Mouse (Mus musculus) midbrain, postnatal 0 days (tissue): ENCODE measurements around the gene Slc35f2. TPM values are rescaled to one million over a fixed set of nuclear protein-coding genes. Genes with fewer than 3 reads are reported as not detected.

Experiments
- ATAC-seq: fragments of 200-750 bp; cut with Nextera tagmentation; 2 replicates; pipeline ENCODE4 v1.8.0; 2017; ENCODE audit warnings: moderate number of reproducible peaks, mild to moderate bottlenecking, moderate TSS enrichment, moderate library complexity; ENCODE audit not compliant: low FRiP score
- DNase-seq: peaks from one replicate; pipeline ENCODE4 v3.0.0-alpha.2; 2015; ENCODE audit warnings: low spot score
- H3K27ac ChIP-seq: fragments of 300-500 bp; sonication (generic); 2 replicates; pipeline ENCODE4 v1.5.1; 2014; ENCODE audit warnings: low read depth, mild to moderate bottlenecking, low read length, mixed read lengths
- H3K27me3 ChIP-seq: fragments of 300-500 bp; sonication (generic); 2 replicates; pipeline ENCODE4 v1.6.1; 2014; ENCODE audit warnings: low read length, control low read depth, mixed read lengths; ENCODE audit not compliant: insufficient read depth
- H3K36me3 ChIP-seq: fragments of 300-500 bp; sonication (generic); 2 replicates; pipeline ENCODE4 v1.6.1; 2014; ENCODE audit warnings: low read length, control low read depth, mixed read lengths; ENCODE audit not compliant: insufficient read depth
- H3K4me1 ChIP-seq: fragments of 300-500 bp; sonication (generic); 2 replicates; pipeline ENCODE4 v1.6.1; 2014; ENCODE audit warnings: mild to moderate bottlenecking, control low read depth, antibody characterized with exemption, low read length, mixed read lengths; ENCODE audit not compliant: insufficient read depth
- H3K4me2 ChIP-seq: fragments of 300-500 bp; sonication (generic); 2 replicates; pipeline ENCODE4 v1.6.1; 2014; ENCODE audit warnings: low read depth, mild to moderate bottlenecking, low read length, mixed read lengths; ENCODE audit not compliant: poor library complexity, severe bottlenecking
- H3K4me3 ChIP-seq: fragments of 300-500 bp; sonication (generic); 2 replicates; pipeline ENCODE4 v1.5.1; 2014; ENCODE audit warnings: low read depth, mild to moderate bottlenecking, low read length, moderate library complexity
- H3K9ac ChIP-seq: fragments of 300-500 bp; sonication (generic); replicated peaks from 2 replicates; pipeline ENCODE4 v1.6.1; 2014; ENCODE audit warnings: mild to moderate bottlenecking, low read length, moderate library complexity, mixed read lengths; ENCODE audit not compliant: poor library complexity, severe bottlenecking
- H3K9me3 ChIP-seq: fragments of 300-500 bp; sonication (generic); 2 replicates; pipeline ENCODE4 v1.6.1; 2016; ENCODE audit warnings: low read length, control low read depth
- CTCF ChIP-seq: IDR thresholded peaks from 2 replicates; pipeline ENCODE4 v1.5.1; 2016; ENCODE audit warnings: antibody characterized with exemption, mild to moderate bottlenecking
- WGBS: fragments of 180-500 bp; shearing (Covaris S2); extraction: QIAGEN DNeasy Blood & Tissue Kit; methylation state at CpG from one replicate; pipeline ENCODE4 v1.1.7; 2014; 5-methylcytosine and 5-hydroxymethylcytosine counted together
- polyA plus RNA-seq: library from polyadenylated mRNA; unstranded; fragments of >200 nt; fragmentation: Nextera tagmentation; extraction: Ambion mirVana; gene quantifications from 2 replicates; pipeline ENCODE4 v1.2.1, GENCODE M21; 2015
- total RNA-seq: library from RNA; depleted of rRNA; stranded (reverse); fragments of >200 nt; gene quantifications from 2 replicates; pipeline ENCODE4 v1.2.3, GENCODE M21; 2014; rRNA removed

Slc35f2 gene
- total and polyA plus RNA-seq, 2 experiments from 2014 or later, result 14.8 to 15.3 TPM

DNA sequence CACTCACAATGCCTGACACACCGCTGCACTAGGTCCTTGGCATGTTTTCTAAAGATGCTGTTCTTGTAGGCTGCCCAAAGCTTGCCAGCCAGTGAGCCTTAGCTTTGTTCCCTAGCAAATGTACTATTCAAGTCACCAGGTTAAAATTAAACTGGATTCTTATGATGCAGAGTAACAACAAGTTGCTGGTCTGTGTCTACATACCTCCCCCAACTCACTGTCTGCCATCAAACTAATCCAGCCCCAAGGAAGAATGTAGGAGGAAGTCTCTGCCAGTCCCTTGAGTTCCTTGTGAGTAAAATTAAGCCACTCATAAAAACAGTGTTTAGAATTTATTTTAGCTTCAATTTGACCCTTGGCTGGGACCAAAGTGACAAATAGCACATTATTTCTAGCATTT is 82.3 kb downstream of the Slc35f2 start:
- Histone ChIP-seq H3K27me3 (no peaks in the 10 kb centered on the region), H3K27ac (no peak overlapping the region), H3K9ac (no peak overlapping the region), H3K9me3 (no peaks in the 10 kb centered on the region), H3K4me1 (no peaks in the 10 kb centered on the region), H3K4me3 (no peak overlapping the region), H3K4me2 (no peak overlapping the region), H3K36me3 (no peaks in the 10 kb centered on the region)
- 86% methylated on average over 1 of the region's 1 CpGs for WGBS
- ATAC-seq (no peak), DNase-seq (no peak)
- TF ChIP-seq CTCF, result no peak

DNA sequence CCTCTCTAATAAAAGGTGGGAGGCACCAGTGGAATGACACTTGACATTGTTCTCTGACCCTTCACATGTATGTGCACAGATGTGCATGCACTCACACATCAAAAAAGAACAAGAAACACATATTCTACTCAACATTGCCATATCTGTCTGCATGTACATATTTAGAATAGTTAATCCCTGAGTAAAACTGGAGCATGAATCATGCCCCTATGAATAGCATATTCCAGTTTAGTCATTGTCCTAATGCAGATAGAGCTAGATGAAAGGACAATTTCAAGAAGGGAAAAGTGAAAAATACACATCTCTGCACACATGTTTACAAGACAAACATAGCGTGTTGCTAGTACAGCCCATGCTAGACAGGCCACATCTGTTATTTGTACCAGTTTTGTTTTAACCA is 83.2 kb downstream of the Slc35f2 start:
- H3K27ac ChIP-seq, result no peak overlapping the region
- ATAC-seq (no peak), DNase-seq (no peak)
- no peak for TF ChIP-seq CTCF
- no peaks in the 10 kb centered on the region for H3K9me3 ChIP-seq
- H3K27me3 ChIP-seq, result no peaks in the 10 kb centered on the region
- H3K36me3 ChIP-seq, result no peaks in the 10 kb centered on the region
- no peak overlapping the region for H3K4me3 ChIP-seq
- no peaks in the 10 kb centered on the region for H3K4me1 ChIP-seq
- WGBS, result 94% methylated on average over 1 of the region's 1 CpGs
- no peak overlapping the region for H3K9ac ChIP-seq
- H3K4me2 ChIP-seq, result no peak overlapping the region

DNA sequence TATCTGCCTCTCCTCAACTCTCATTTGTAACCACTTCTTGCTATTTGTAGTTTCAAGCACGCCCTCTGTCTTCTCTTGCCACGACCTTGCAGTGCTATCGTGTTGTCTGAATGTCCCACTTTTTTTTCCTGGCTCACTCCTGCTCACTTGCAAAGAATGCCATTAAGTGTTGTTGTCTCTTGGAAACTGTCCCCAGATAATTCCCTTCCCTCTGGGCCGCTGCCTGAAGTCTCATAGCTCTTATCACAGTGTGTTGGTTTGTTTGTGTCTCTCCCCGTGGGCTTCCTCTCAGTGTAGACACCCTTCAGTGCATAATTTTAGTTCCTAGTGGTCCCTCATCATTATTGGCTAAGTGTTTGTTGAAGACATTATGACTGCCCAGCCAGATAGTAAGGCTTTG is 86.5 kb downstream of the Slc35f2 start:
- H3K36me3 ChIP-seq, result no peaks in the 10 kb centered on the region
- H3K4me1 ChIP-seq, result no peaks in the 10 kb centered on the region
- no peak overlapping the region for H3K9ac ChIP-seq
- ATAC-seq (no peak), DNase-seq (no peak)
- no peak overlapping the region for H3K4me2 ChIP-seq
- H3K9me3 ChIP-seq, result no peaks in the 10 kb centered on the region
- H3K27ac ChIP-seq, result no peak overlapping the region
- WGBS, result 78% methylated on average over 5 of the region's 5 CpGs
- no peak overlapping the region for H3K4me3 ChIP-seq
- no peak for TF ChIP-seq CTCF
- H3K27me3 ChIP-seq, result no peaks in the 10 kb centered on the region

Other genes starting within 250 kb of the Slc35f2 start
- gene Atm, start 234.8 kb upstream of the Slc35f2 start, total RNA-seq, result 6.7 and 9.7 TPM in 2 replicates
- gene Atm, start 234.8 kb upstream of the Slc35f2 start, polyA plus RNA-seq, result 3.2 and 4.4 TPM in 2 replicates
- 11.3 and 15.1 TPM in 2 replicates for gene Npat, start 234.5 kb upstream of the Slc35f2 start, total RNA-seq
- 7.8 and 8.3 TPM in 2 replicates for gene Npat, start 234.5 kb upstream of the Slc35f2 start, polyA plus RNA-seq
- gene Acat1, start 161.2 kb upstream of the Slc35f2 start, total RNA-seq, result 126 and 130 TPM in 2 replicates
- gene Acat1, start 161.2 kb upstream of the Slc35f2 start, polyA plus RNA-seq, result 169 and 182 TPM in 2 replicates
- gene Cul5, start 101.5 kb upstream of the Slc35f2 start, total RNA-seq, result 45.3 and 47.0 TPM in 2 replicates
- 31.5 and 36.6 TPM in 2 replicates for gene Cul5, start 101.5 kb upstream of the Slc35f2 start, polyA plus RNA-seq
- gene Rab39, start 65.3 kb upstream of the Slc35f2 start, total RNA-seq, result 1.2 and 2.5 TPM in 2 replicates
- gene Rab39, start 65.3 kb upstream of the Slc35f2 start, polyA plus RNA-seq, result 0.83 and 1.5 TPM in 2 replicates
- not detected in 2 replicates for gene Sln, start 78.6 kb downstream of the Slc35f2 start, total RNA-seq
- gene Sln, start 78.6 kb downstream of the Slc35f2 start, polyA plus RNA-seq, result 0.15 TPM in 1 of 2 replicates, not detected in the other
- gene Elmod1, start 203.8 kb downstream of the Slc35f2 start, total RNA-seq, result 101 and 104 TPM in 2 replicates
- 21.4 and 26.6 TPM in 2 replicates for gene Elmod1, start 203.8 kb downstream of the Slc35f2 start, polyA plus RNA-seq